Mouse (Mus musculus): Measurements from ENCODE around the gene Tex22. TPM values are rescaled to one million over a fixed set of nuclear protein-coding genes. Genes with fewer than 3 reads are reported as not detected.
A peak's percentile ranks its signal among the peaks of the same experiment; 100 is the strongest.

Gene Tex22
- polyA plus RNA-seq, 1 experiment from 2014 or later, result not detected

DNA sequence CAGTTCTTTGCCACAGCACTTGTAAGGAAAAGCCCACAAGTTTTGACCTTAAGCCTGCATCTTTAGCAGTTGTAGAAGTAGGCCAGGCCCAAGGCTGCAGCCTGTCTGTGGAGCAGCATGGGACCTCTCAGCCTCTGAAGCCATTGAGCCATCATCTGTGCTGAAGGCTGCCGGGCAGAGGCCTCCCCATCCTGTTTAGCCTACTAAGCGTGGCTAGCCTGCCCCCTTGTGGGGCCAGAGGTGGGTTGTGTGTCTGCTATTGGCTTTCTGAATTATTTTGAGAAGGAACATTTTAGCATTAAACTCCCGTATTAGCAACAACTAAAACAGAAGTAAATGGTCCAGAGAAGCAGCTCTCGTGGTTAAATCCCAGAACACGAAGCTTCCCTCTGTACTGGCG lies 28.2 kb downstream of the Tex22 start:
- 63% methylated on average over 6 of the region's 6 CpGs for WGBS
- no peak for ATAC-seq (ENCODE audit: low FRiP score, low TSS enrichment)
- 0 out of 2 replicates have a peak, but pooled peaks cover 4% of the 10 kb centered on the region for H3K36me3 ChIP-seq (ENCODE audit: control insufficient read depth, insufficient read depth, low read length)
- peaks cover 26% of the 10 kb centered on the region for H3K4me1 ChIP-seq (ENCODE audit: control insufficient read depth, insufficient read depth, low read length)
- no peak overlapping the region for H3K4me3 ChIP-seq (ENCODE audit: low read length)
- H3K27me3 ChIP-seq (ENCODE audit: control insufficient read depth, insufficient read depth, low read length), result no peaks in the 10 kb centered on the region
- H3K27ac ChIP-seq (ENCODE audit: low read depth, low read length), result no peak overlapping the region
- H3K9me3 ChIP-seq (ENCODE audit: control insufficient read depth, low read length), result peaks cover 5% of the 10 kb centered on the region; the same call in 1 of the 2 replicates
- no peak overlapping the region for H3K9ac ChIP-seq (ENCODE audit: low read depth, low read length)
- H3K4me2 ChIP-seq (replicated peaks; ENCODE audit: low read depth, low read length), result no peak overlapping the region

DNA sequence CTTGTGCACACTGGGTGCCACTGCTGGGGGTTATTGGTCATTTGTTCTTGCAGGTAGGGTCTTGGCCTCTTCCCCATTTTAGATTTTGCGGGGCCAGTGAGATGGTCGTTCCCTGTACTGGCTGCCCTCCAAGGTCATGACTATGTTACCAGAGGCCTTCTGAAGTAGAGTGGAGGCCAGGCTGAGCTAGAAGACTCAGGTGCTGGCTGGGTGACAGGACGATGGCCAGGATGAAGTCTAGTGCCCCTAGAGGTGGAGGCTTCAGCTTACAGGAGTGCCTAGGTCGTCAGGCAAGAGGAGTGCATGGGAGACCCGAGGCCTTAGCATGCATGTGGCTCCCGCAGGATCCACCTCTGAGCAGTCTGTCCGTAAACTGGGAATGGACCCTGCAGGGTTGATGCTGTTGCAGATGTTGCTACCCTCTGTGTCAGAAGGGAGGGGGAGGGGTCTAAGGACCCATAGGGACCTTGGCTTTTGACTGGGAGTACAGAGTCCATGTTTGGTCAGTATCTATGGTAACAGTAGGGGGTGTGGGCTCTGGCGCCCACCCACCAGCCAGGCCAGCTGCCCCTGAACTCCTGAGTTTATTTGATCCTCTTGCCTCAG lies 29.6 kb downstream of the Tex22 start:
- 0 out of 2 replicates have a peak, but pooled peaks have one; percentile 8 for ATAC-seq (ENCODE audit: low FRiP score, low TSS enrichment)
- WGBS, result 87% methylated on average over 8 of the region's 8 CpGs

DNA sequence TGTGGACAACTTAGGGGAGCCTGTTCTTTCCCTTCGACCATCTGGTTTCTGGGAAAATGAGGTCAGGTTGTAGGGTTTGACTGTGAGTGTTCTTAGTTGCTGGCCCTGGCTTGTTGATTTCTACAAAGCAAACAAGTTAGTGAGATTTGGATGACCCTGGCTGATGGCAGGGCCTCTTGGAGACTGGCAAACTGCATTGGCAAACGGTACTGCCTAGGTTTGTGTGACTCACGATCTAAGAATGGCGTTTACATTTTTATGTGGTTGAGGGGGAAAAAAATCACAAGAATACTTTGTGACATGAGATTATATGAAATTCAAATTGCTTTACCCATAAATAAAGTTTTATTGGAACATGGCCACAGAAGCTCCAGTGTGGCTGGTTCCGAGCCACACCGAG lies 32.1 kb downstream of the Tex22 start:
- Histone ChIP-seq H3K4me1 (ENCODE audit: control insufficient read depth, insufficient read depth, low read length) (0 out of 2 replicates have a peak, but pooled peaks cover 7% of the 10 kb centered on the region), H3K9ac (ENCODE audit: low read depth, low read length) (no peak overlapping the region), H3K4me3 (ENCODE audit: low read length) (no peak overlapping the region), H3K27me3 (ENCODE audit: control insufficient read depth, insufficient read depth, low read length) (no peaks in the 10 kb centered on the region), H3K4me2 (replicated peaks; ENCODE audit: low read depth, low read length) (no peak overlapping the region), H3K27ac (ENCODE audit: low read depth, low read length) (no peak overlapping the region), H3K36me3 (ENCODE audit: control insufficient read depth, insufficient read depth, low read length) (0 out of 2 replicates have a peak, but pooled peaks cover 6% of the 10 kb centered on the region), H3K9me3 (ENCODE audit: control insufficient read depth, low read length) (peaks cover 5% of the 10 kb centered on the region; the same call in 1 of the 2 replicates)
- 86% methylated on average over 6 of the region's 6 CpGs for WGBS
- no peak for ATAC-seq (ENCODE audit: low FRiP score, low TSS enrichment)

More for the DNA sequence above, 29.6 kb downstream of the Tex22 start:
- H3K9me3 ChIP-seq (ENCODE audit: control insufficient read depth, low read length), result peaks cover 5% of the 10 kb centered on the region; the same call in 1 of the 2 replicates
- H3K4me1 ChIP-seq (ENCODE audit: control insufficient read depth, insufficient read depth, low read length), result peaks cover 27% of the 10 kb centered on the region
- no peaks in the 10 kb centered on the region for H3K27me3 ChIP-seq (ENCODE audit: control insufficient read depth, insufficient read depth, low read length)
- no peak overlapping the region for H3K4me3 ChIP-seq (ENCODE audit: low read length)
- H3K36me3 ChIP-seq (ENCODE audit: control insufficient read depth, insufficient read depth, low read length), result 0 out of 2 replicates have a peak, but pooled peaks cover 7% of the 10 kb centered on the region
- H3K9ac ChIP-seq (ENCODE audit: low read depth, low read length), result no peak overlapping the region
- no peak overlapping the region for H3K27ac ChIP-seq (ENCODE audit: low read depth, low read length)
- no peak overlapping the region for H3K4me2 ChIP-seq (replicated peaks; ENCODE audit: low read depth, low read length)

DNA sequence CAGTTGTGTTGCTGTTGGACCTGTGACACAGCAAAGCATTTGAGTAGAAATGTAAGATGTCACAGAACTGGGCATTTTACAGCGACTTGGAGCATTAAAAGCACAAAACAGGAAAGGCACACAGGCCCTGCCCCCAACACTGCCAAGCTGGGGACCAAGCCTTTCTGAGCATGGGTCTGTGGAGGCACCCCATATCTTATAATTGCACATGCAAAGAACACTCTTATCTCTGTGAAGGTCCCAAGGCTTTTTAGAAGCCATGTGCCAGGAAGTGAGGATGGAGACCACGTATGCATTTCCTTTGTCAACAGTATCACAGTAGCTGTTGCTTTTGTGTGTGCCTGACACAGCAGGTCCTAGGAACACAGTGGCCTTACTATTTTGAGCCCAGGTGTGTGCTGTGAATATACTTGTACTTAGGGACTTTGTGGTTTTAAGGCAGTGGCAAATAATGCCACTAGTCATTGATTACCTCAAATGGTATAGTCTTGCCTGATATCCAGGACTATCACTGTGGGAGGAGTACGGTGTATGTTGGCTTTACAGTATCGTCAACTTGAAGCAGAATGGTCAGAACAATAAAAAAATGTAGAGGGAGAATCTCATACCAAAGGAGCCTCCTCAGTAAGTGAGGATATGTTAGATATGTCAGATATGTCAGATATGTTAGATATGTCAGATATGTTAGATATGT lies 33.3 kb downstream of the Tex22 start:
- no peak for ATAC-seq (ENCODE audit: low FRiP score, low TSS enrichment)
- Histone ChIP-seq H3K27me3 (ENCODE audit: control insufficient read depth, insufficient read depth, low read length) (no peaks in the 10 kb centered on the region), H3K4me2 (replicated peaks; ENCODE audit: low read depth, low read length) (no peak overlapping the region), H3K27ac (ENCODE audit: low read depth, low read length) (no peak overlapping the region), H3K4me3 (ENCODE audit: low read length) (no peak overlapping the region), H3K9ac (ENCODE audit: low read depth, low read length) (no peak overlapping the region), H3K4me1 (ENCODE audit: control insufficient read depth, insufficient read depth, low read length) (0 out of 2 replicates have a peak, but pooled peaks cover 7% of the 10 kb centered on the region), H3K36me3 (ENCODE audit: control insufficient read depth, insufficient read depth, low read length) (peaks cover 13% of the 10 kb centered on the region; the same call in 1 of the 2 replicates), H3K9me3 (ENCODE audit: control insufficient read depth, low read length) (peaks cover 5% of the 10 kb centered on the region; the same call in 1 of the 2 replicates)
- WGBS, result 82% methylated on average over 4 of the region's 4 CpGs

DNA sequence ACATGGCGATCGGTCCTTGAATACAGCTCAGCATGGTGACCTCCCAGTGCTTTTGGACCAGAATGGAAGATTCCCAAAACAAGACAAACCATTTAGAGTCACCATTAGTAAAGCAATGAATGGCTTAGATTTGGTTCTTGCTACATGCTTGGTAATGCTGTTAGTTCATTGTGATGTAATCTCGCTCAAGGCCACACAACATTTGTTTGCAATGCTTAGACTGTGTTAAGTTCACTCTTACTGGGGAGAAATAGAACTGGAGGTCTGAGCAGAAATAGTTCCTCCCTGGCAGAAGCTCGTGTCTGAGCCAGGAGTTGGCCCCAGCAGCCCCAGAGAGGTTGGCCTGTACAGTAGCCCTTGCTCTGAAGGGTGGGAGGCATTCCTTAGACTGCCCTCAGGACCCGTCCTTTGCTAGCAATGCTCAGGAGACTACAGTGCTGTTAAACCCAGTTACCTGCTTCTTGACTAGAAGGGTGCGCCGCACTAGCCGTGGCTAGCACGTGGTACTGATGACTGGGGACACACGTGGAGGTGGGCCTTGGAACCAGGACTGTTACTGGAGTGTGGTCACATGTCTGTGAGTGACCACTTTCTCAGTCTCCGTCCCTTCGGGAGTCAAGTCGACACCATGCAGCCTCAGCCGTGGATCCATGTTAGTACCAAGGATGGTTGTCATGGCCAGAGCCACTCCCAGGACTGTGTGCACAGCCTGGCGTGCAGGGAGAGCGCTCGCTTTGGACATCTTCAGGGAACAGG lies 34.4 kb downstream of the Tex22 start:
- peaks cover 23% of the 10 kb centered on the region for H3K36me3 ChIP-seq (ENCODE audit: control insufficient read depth, insufficient read depth, low read length)
- H3K27me3 ChIP-seq (ENCODE audit: control insufficient read depth, insufficient read depth, low read length), result no peaks in the 10 kb centered on the region
- no peak for ATAC-seq (ENCODE audit: low FRiP score, low TSS enrichment)
- peaks cover 5% of the 10 kb centered on the region; the same call in 1 of the 2 replicates for H3K9me3 ChIP-seq (ENCODE audit: control insufficient read depth, low read length)
- 85% methylated on average over 17 of the region's 17 CpGs for WGBS
- H3K9ac ChIP-seq (ENCODE audit: low read depth, low read length), result no peak overlapping the region
- H3K4me2 ChIP-seq (replicated peaks; ENCODE audit: low read depth, low read length), result no peak overlapping the region
- no peak overlapping the region for H3K27ac ChIP-seq (ENCODE audit: low read depth, low read length)
- 0 out of 2 replicates have a peak, but pooled peaks cover 7% of the 10 kb centered on the region for H3K4me1 ChIP-seq (ENCODE audit: control insufficient read depth, insufficient read depth, low read length)
- H3K4me3 ChIP-seq (ENCODE audit: low read length), result no peak overlapping the region

DNA sequence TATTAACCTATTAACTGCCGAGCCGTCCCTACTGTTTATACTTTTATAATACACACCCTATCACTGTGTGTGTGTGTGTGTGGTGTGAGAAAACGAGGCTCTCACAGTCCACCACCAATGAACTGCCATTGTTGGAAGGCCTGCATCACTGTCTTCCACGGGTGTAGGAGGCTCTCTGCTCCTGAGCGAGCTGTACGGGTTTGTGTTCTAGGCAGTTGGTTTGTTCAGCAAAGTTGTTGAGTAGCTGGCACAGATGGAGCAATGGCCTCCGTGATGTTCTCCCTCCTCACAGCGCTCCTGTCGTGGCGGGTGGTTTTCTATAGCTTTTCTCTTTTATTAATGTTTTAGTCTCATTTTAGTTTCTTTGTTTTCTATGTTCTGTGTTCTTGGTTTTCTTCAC lies 35.5 kb downstream of the Tex22 start:
- 85% methylated on average over 10 of the region's 10 CpGs for WGBS
- H3K9ac ChIP-seq (ENCODE audit: low read depth, low read length), result no peak overlapping the region
- H3K27me3 ChIP-seq (ENCODE audit: control insufficient read depth, insufficient read depth, low read length), result no peaks in the 10 kb centered on the region
- ATAC-seq (ENCODE audit: low FRiP score, low TSS enrichment), result no peak
- no peak overlapping the region for H3K4me2 ChIP-seq (replicated peaks; ENCODE audit: low read depth, low read length)
- peaks cover 33% of the 10 kb centered on the region for H3K36me3 ChIP-seq (ENCODE audit: control insufficient read depth, insufficient read depth, low read length)
- H3K9me3 ChIP-seq (ENCODE audit: control insufficient read depth, low read length), result peaks cover 5% of the 10 kb centered on the region; the same call in 1 of the 2 replicates
- no peak overlapping the region for H3K27ac ChIP-seq (ENCODE audit: low read depth, low read length)
- no peak overlapping the region for H3K4me3 ChIP-seq (ENCODE audit: low read length)
- 0 out of 2 replicates have a peak, but pooled peaks cover 3% of the 10 kb centered on the region for H3K4me1 ChIP-seq (ENCODE audit: control insufficient read depth, insufficient read depth, low read length)

DNA sequence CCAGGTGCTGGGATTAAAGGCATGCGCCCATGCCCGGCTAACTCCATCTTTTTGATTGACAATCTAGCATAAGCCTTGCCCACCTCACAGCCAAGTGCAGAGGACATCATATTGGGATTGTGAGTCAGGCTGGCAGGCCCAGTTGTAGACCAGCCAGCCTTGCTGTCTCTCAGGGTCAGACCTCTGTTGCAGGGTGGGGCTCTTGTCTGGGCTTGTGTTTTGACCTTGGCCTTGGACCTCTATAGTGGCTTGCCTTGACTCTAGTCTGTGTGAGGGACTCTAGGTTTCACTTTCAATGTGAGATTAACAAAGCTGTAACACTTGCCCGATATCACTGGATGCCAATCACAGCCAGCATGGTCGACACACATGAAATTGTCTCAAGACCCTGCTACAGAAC lies 39.8 kb downstream of the Tex22 start:
- peaks cover 68% of the 10 kb centered on the region for H3K36me3 ChIP-seq (ENCODE audit: control insufficient read depth, insufficient read depth, low read length)

DNA sequence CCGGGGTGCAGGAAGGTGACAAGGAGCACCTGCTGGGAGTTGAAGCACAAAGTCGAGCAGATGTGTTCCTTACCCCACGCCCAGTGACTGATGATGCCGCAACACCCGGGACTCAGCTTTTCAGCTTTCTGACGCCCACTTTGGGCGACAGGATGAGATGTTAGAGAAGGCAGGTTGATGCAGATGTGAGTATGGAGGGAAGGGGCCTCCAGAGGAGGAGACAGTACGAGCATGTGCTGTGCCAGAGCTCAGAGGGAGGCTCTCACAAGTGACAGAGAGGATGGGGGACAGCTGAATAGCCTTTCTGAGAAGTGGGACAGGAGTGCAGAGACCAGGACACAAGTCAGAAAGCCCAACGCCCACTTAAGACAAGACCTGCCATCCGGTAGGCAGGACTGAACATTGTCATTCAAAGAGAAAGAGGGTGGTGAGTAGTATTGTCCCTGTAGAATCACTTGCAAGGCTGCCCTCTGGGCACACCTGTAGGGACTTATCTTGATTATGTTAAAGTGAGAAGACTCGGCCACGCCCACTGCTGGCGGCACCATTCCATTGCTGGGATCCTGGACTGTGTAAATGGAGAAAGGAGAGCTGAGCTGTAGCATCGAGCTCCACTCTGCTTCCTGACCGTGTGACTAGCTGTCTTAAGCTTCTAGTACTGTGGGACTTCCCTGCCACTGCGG lies 40.7 kb downstream of the Tex22 start:
- WGBS, result 86% methylated on average over 16 of the region's 16 CpGs
- H3K27ac ChIP-seq (ENCODE audit: low read depth, low read length), result no peak overlapping the region
- H3K27me3 ChIP-seq (ENCODE audit: control insufficient read depth, insufficient read depth, low read length), result no peaks in the 10 kb centered on the region
- H3K9me3 ChIP-seq (ENCODE audit: control insufficient read depth, low read length), result no peaks in the 10 kb centered on the region
- H3K4me3 ChIP-seq (ENCODE audit: low read length), result no peak overlapping the region
- peaks cover 70% of the 10 kb centered on the region for H3K36me3 ChIP-seq (ENCODE audit: control insufficient read depth, insufficient read depth, low read length)
- no peak overlapping the region for H3K9ac ChIP-seq (ENCODE audit: low read depth, low read length)
- no peaks in the 10 kb centered on the region for H3K4me1 ChIP-seq (ENCODE audit: control insufficient read depth, insufficient read depth, low read length)
- ATAC-seq (ENCODE audit: low FRiP score, low TSS enrichment), result no peak
- no peak overlapping the region for H3K4me2 ChIP-seq (replicated peaks; ENCODE audit: low read depth, low read length)

More for the DNA sequence above, 39.8 kb downstream of the Tex22 start:
- H3K4me1 ChIP-seq (ENCODE audit: control insufficient read depth, insufficient read depth, low read length), result no peaks in the 10 kb centered on the region
- no peak overlapping the region for H3K4me3 ChIP-seq (ENCODE audit: low read length)
- H3K27me3 ChIP-seq (ENCODE audit: control insufficient read depth, insufficient read depth, low read length), result no peaks in the 10 kb centered on the region
- no peak overlapping the region for H3K27ac ChIP-seq (ENCODE audit: low read depth, low read length)
- no peak overlapping the region for H3K9ac ChIP-seq (ENCODE audit: low read depth, low read length)
- ATAC-seq (ENCODE audit: low FRiP score, low TSS enrichment), result no peak
- 93% methylated on average over 4 of the region's 4 CpGs for WGBS
- H3K9me3 ChIP-seq (ENCODE audit: control insufficient read depth, low read length), result no peaks in the 10 kb centered on the region
- H3K4me2 ChIP-seq (replicated peaks; ENCODE audit: low read depth, low read length), result no peak overlapping the region
